Mouse (Mus musculus) hindbrain, embryonic 11.5 days (tissue): Measurements from ENCODE around the gene Riox1. TPM values are rescaled to one million over a fixed set of nuclear protein-coding genes. Genes with fewer than 3 reads are reported as not detected.
"Not testable (repeated sequence)": the region's sequence is repeated elsewhere in the genome, so short reads cannot be mapped to it uniquely, and the experiment has no call there.

Source experiments
- ATAC-seq: fragments of 200-750 bp; cut with Nextera tagmentation; 2 replicates; pipeline ENCODE4 v1.8.0; 2017; ENCODE audit warnings: mild to moderate bottlenecking, moderate TSS enrichment, moderate library complexity; ENCODE audit not compliant: low FRiP score
- DNase-seq: peaks from one replicate; pipeline ENCODE4 v3.0.0-alpha.2; 2015; ENCODE audit warnings: low spot score
- H3K27ac ChIP-seq: fragments of 300-500 bp; sonication (generic); 2 replicates; pipeline ENCODE4 v1.5.1; 2014; ENCODE audit warnings: mild to moderate bottlenecking, low read depth, low read length
- H3K27me3 ChIP-seq: fragments of 300-500 bp; sonication (generic); 2 replicates; pipeline ENCODE4 v1.6.1; 2014; ENCODE audit warnings: mild to moderate bottlenecking, low read length, moderate library complexity, mixed read lengths; ENCODE audit not compliant: control insufficient read depth, insufficient read depth
- H3K36me3 ChIP-seq: fragments of 300-500 bp; sonication (generic); 2 replicates; pipeline ENCODE4 v1.6.1; 2014; ENCODE audit warnings: mild to moderate bottlenecking, low read length, moderate library complexity, mixed read lengths; ENCODE audit not compliant: control insufficient read depth, insufficient read depth
- H3K4me1 ChIP-seq: fragments of 300-500 bp; sonication (generic); replicated peaks from 2 replicates; pipeline ENCODE4 v1.6.1; 2014; ENCODE audit warnings: low read length, mixed read lengths; ENCODE audit not compliant: control insufficient read depth, insufficient read depth
- H3K4me2 ChIP-seq: fragments of 300-500 bp; sonication (generic); replicated peaks from 2 replicates; pipeline ENCODE4 v1.6.1; 2014; ENCODE audit warnings: mild to moderate bottlenecking, low read depth, low read length
- H3K4me3 ChIP-seq: fragments of 300-500 bp; sonication (generic); 2 replicates; pipeline ENCODE4 v1.5.1; 2014; ENCODE audit warnings: low read depth, low read length
- H3K9ac ChIP-seq: fragments of 300-500 bp; sonication (generic); 2 replicates; pipeline ENCODE4 v1.6.1; 2014; ENCODE audit warnings: low read depth, low read length
- H3K9me3 ChIP-seq: fragments of 300-500 bp; sonication (generic); 2 replicates; pipeline ENCODE4 v1.6.1; 2016; ENCODE audit warnings: low read length; ENCODE audit not compliant: control insufficient read depth
- WGBS: fragments of 180-500 bp; shearing (Covaris S2); extraction: QIAGEN DNeasy Blood & Tissue Kit; methylation state at CpG from one replicate; pipeline ENCODE4 v1.1.7; 2014; 5-methylcytosine and 5-hydroxymethylcytosine counted together
- polyA plus RNA-seq: library from polyadenylated mRNA; unstranded; fragments of >200 nt; fragmentation: Nextera tagmentation; extraction: Ambion mirVana; gene quantifications from 2 replicates; pipeline ENCODE4 v1.2.1, GENCODE M21; 2014

The Riox1 gene
- polyA plus RNA-seq, 1 experiment from 2014 or later, result 14.9 TPM

- ATAC-seq, result no peak
- WGBS, result 80% methylated on average over 2 of the region's 2 CpGs
- no peak for DNase-seq
These were observed 46.8 kb downstream of the Riox1 start for GRCm38 (mm10) chr12:83997221-83997620.

GRCm38 (mm10) chr12:83998341-83999107 lies 48.1 kb downstream of the Riox1 start:
- H3K4me1 ChIP-seq, result no peaks in the 10 kb centered on the region
- no peak overlapping the region for H3K27ac ChIP-seq
- WGBS, result 66% methylated on average over 11 of the region's 11 CpGs
- H3K36me3 ChIP-seq, result no peaks in the 10 kb centered on the region
- H3K4me3 ChIP-seq, result no peak overlapping the region
- DNase-seq, result no peak
- no peaks in the 10 kb centered on the region for H3K27me3 ChIP-seq
- no peak for ATAC-seq
- H3K4me2 ChIP-seq, result no peak overlapping the region
- no peak overlapping the region for H3K9ac ChIP-seq
- H3K9me3 ChIP-seq, result no peaks in the 10 kb centered on the region

More at GRCm38 (mm10) chr12:83997221-83997620, 46.8 kb downstream of the Riox1 start:
- no peaks in the 10 kb centered on the region for H3K27me3 ChIP-seq
- no peak overlapping the region for H3K9ac ChIP-seq
- H3K36me3 ChIP-seq, result no peaks in the 10 kb centered on the region
- no peak overlapping the region for H3K4me2 ChIP-seq
- H3K27ac ChIP-seq, result no peak overlapping the region
- H3K4me1 ChIP-seq, result no peaks in the 10 kb centered on the region
- H3K9me3 ChIP-seq, result no peaks in the 10 kb centered on the region
- no peak overlapping the region for H3K4me3 ChIP-seq

- not testable (repeated sequence) for H3K27me3 ChIP-seq, H3K27ac ChIP-seq, H3K36me3 ChIP-seq, H3K9me3 ChIP-seq, H3K4me1 ChIP-seq, H3K9ac ChIP-seq, DNase-seq, ATAC-seq, H3K4me3 ChIP-seq, H3K4me2 ChIP-seq
- 82% methylated on average over 8 of the region's 8 CpGs for WGBS
These were observed 48.8 kb downstream of the Riox1 start for GRCm38 (mm10) chr12:83999237-83999636.

DNA sequence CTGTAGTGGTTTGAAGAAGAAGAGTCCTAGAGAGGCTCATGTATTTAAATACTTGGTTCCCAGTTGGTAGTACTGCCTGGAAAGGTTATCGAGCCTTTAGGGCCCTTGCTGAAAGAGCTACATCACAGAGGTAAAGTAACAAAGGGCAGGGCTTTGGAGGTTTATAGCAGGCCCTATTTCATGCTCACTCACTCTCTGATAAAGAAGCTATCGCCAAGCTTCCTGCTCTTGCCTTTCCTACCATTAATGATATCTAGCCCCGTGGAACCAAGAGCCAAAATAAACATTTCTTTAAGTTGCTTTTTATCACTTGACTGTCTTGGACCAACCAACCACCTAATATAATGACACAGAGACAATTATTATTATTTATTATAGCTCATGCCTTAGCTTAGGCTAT lies 50.0 kb downstream of the Riox1 start:
- DNase-seq (no peak), ATAC-seq (no peak)
- Histone ChIP-seq H3K4me2 (no peak overlapping the region), H3K4me1 (no peaks in the 10 kb centered on the region), H3K9me3 (no peaks in the 10 kb centered on the region), H3K36me3 (no peaks in the 10 kb centered on the region), H3K4me3 (no peak overlapping the region), H3K27me3 (no peaks in the 10 kb centered on the region), H3K9ac (no peak overlapping the region), H3K27ac (no peak overlapping the region)
- WGBS, result 91% methylated on average over 3 of the region's 3 CpGs

Other genes starting within 250 kb of the Riox1 start
- 0.04 and 0.11 TPM in 2 replicates for gene Papln, start 187.0 kb upstream of the Riox1 start, polyA plus RNA-seq
- gene Numb, start 28.7 kb upstream of the Riox1 start, polyA plus RNA-seq, result 27.5 and 31.0 TPM in 2 replicates
- 0.08 TPM in 1 of 2 replicates, not detected in the other for gene Heatr4, start 34.2 kb downstream of the Riox1 start, polyA plus RNA-seq
- 14.0 and 15.7 TPM in 2 replicates for gene Acot2, start 37.3 kb downstream of the Riox1 start, polyA plus RNA-seq
- gene Acot1, start 58.9 kb downstream of the Riox1 start, polyA plus RNA-seq, result 45.5 and 49.5 TPM in 2 replicates
- gene Acot4, start 87.8 kb downstream of the Riox1 start, polyA plus RNA-seq, result 0.14 and 0.63 TPM in 2 replicates
- gene Gm49366, start 88.3 kb downstream of the Riox1 start, polyA plus RNA-seq, result not detected in 2 replicates
- 0.37 and 0.47 TPM in 2 replicates for gene Acot3, start 101.5 kb downstream of the Riox1 start, polyA plus RNA-seq
- gene Acot5, start 118.7 kb downstream of the Riox1 start, polyA plus RNA-seq, result not detected in 2 replicates
- gene Acot6, start 150.0 kb downstream of the Riox1 start, polyA plus RNA-seq, result 0.76 and 0.91 TPM in 2 replicates
- gene Dnal1, start 163.8 kb downstream of the Riox1 start, polyA plus RNA-seq, result 4.8 and 6.3 TPM in 2 replicates
- gene Pnma1, start 197.9 kb downstream of the Riox1 start, polyA plus RNA-seq, result 2.4 and 2.6 TPM in 2 replicates